Mouse (Mus musculus) layer of hippocampus, postnatal 36 days (tissue): ENCODE data around the gene Sash3. TPM values are rescaled to one million over a fixed set of nuclear protein-coding genes. Genes with fewer than 3 reads are reported as not detected.
"Not testable (repeated sequence)": the region's sequence is repeated elsewhere in the genome, so short reads cannot be mapped to it uniquely, and the experiment has no call there.

Experiments used
- DNase-seq, 2 experiments: peaks; one replicate each; pipeline ENCODE4 v3.0.0; 2022
- total RNA-seq, 2 experiments: library from RNA; stranded (reverse); gene quantifications; 2 replicates each; pipeline ENCODE4 v1.2.3; 2021

The Sash3 gene
- total RNA-seq, 2 experiments from 2014 or later = 1.5 TPM

DNA sequence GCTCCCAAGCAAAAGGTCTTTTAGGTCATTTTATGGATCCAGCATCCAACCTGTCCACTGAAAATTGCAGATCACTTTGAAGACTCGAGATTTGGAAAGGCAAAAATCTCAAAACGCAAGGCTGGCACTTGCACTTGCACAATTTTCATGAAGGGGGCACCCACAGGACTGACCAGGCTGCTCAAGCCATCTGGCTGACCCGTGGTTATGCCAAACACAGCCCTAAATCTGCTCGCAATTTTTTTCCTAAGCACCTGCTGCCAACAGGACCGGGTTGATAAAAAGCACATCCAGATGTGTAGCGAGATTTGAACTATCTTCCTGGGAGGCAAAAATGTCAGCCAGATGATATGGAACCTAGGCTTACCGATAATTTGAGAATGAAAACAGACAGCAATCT lies 57.5 kb downstream of the Sash3 start:
- DNase-seq = no peak

DNA sequence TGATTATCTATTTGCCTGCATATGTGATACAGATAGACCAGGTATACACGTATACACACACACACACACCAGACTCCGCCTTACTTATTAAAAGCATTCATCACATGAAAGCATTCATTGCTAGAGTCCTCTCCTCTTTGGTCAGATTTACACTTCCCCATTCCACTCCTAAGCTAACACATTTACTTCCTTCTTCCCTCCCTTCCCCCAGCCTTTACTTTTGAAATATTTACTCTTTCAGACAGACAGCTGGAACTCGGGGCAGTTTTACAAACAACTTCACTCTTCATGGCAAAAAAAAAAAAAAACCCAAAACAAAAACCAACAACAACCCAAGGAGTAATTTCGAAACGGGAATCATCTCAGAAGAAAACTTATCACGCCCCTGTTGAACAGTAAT lies 58.2 kb downstream of the Sash3 start:
- DNase-seq = no peak

DNA sequence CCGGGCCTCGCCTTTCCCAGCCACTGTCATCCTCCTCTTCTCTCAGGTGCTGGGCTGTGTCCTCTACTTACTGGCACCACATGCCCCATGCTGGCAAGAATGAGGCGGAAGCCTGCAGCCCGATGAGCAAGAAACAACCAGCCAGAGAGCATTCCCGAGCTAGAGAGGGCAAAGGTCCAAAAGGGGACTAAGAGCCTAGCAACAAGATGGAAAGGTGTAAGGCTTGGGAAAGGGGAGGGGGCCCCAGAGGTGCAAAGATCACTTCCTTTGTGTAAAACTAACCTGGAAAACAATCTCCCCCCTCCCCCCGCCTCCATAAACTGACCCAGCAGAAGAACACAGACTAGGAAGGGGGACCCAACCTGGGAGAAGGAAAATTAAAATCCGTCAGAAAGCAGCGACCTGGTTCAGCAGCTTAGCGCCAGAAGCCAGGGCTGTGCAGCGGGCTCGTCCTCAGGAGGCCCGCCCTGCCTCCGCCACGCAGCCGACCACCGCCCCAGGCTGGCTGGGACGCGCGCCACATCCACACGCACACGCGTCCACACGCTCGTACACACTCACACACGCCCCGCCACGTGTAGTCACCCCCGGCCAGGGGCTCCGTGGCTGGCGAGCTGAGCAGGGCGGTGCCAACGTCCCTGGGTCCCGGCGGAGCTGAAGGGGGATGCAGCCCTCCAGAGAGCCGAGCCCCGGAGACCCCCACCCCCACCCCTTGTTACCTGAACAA lies 61.7 kb downstream of the Sash3 start:
- peak; percentile 5 to 18 for DNase-seq

DNA sequence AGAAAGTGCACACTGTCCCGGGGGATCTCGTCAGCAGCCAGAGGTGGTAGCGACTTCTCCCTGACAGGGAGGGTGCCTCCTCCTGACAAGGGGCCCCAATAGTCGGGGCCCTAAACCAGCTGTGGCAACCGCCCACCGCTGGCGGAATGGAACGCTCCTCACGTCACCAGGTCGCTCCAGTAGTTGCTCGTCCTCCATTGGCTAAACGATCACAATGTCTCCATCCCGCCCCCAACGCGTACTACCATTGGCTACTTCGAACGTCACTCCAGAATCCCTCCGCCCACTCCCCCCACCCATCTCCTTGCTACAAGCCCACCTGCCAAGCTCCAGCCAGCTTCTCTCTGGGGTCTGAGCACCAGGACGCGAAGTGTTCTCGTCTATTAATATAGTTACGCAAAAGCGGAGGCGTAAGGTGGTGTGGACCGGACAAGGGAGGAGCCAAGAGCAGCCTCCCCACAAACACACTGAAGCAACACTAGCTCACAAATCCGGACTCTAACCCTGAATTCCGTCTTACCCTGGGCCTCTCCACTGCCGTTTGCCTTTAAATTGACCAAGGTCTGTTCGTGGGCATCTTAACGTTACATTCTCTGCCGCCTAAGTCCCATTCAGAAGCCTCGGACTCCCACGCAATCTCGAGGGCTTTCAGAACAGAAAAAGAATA lies 62.4 kb downstream of the Sash3 start, which contains the start of gene Zdhhc9:
Gene Zdhhc9 (minus strand): TSS at position 360 of the 667 bp plus-strand sequence.
- DNase-seq = peak; percentile 83 to 85

DNA sequence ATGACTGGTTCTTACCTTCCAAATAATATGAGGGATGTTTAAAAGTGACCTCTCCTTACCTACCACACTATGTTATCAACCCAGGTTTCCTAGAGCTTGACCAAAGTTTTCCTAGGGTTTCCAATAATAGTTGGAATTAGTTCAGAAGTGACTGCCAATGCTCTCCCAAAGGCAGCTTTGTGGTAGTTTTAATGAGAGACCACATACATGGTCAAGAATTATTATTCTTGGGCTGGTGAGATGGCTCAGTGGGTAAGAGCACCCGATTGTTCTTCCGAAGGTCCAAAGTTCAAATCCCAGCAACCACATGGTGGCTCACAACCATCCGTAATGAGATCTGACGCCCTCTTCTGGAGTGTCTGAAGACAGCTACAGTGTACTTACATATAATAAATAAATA lies 63.5 kb downstream of the Sash3 start:
- not testable (repeated sequence) for DNase-seq

Other genes starting within 250 kb of the Sash3 start
- 10 to 100 TPM; 52.4 to 57.6 TPM for gene Ocrl, start 234.0 kb upstream of the Sash3 start, total RNA-seq
- 10 to 100 TPM; 14.0 to 18.7 TPM for gene Apln, start 111.6 kb upstream of the Sash3 start, total RNA-seq
- 1 to 10 TPM in 1 of 2 experiments, under 1 TPM in 1; 0.35 to 1.4 TPM for gene Xpnpep2, start 37.7 kb upstream of the Sash3 start, total RNA-seq
- 10 to 100 TPM; 41.6 to 43.9 TPM for gene Zdhhc9, start 62.4 kb downstream of the Sash3 start, total RNA-seq
- gene Utp14a, start 110.4 kb downstream of the Sash3 start, total RNA-seq = 10 to 100 TPM; 17.7 to 18.2 TPM
- 10 to 100 TPM; 16.4 to 18.3 TPM for gene Bcorl1, start 194.9 kb downstream of the Sash3 start, total RNA-seq